Mouse (Mus musculus) testis, adult 2 months (tissue): Measurements from ENCODE around the gene Olfr283.

ENCODE experiments used
- CTCF ChIP-seq: fragments of 200-500 bp; IDR thresholded peaks from 2 replicates; pipeline ENCODE4 v1.5.1; 2012; ENCODE audit warnings: low read depth, mild to moderate bottlenecking, inconsistent platforms, low read length, moderate library complexity; ENCODE audit not compliant: control insufficient read depth, insufficient read depth, insufficient replicate concordance
- POLR2A ChIP-seq: fragments of 200-500 bp; IDR thresholded peaks from 2 replicates; pipeline ENCODE4 v1.6.1; 2012; ENCODE audit warnings: low read depth, mild to moderate bottlenecking, inconsistent platforms, low read length, moderate library complexity; ENCODE audit not compliant: control insufficient read depth

DNA sequence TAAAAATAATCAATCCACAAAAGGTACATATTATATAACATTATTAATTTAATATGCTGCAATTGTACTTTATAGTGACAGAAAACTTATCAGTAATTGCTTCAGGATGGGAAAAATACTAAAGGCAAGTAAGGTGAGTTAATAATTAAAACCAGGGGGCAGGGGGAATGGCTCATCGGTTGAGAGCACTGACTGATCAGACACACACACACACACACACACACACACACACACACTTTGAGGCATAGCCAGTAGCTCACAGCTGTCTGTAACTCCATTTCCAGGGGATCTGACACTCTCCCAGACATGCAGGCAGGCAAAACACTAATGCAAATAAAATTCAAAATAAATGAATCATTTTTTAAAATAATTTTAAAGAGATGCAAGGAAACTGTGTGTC lies 16.4 kb upstream of the Olfr283 start:
- TF ChIP-seq CTCF (no peak), POLR2A (no peak)
